Mouse (Mus musculus): ENCODE measurements around the gene 6820408C15Rik.

DNA sequence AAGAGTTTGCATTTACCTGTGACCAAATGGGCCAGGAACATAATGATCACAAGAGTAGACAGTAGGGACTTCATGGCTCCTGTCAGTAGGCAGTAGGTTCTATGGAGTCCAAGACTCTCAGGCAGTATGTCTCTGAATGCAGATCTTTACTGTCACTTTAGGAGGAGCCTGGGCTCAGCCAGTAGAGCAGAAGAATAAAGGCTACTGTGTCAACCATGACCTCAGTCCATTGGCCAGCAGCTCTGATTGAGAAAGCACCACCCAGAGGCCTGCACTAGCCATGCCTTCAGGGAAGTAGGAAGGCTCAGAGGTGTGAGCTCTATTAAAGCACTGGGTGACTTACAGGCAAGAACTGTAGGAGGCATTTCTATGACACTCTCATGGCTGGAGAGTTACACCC, 74.7 kb downstream of the 6820408C15Rik start, which contains the start of gene Defb22:
- no peak for TF ChIP-seq CTCF (conservative IDR thresholded peaks at IDR 0.05; ENCODE audit: low read length)
- TF ChIP-seq POU5F1 (IDR thresholded peaks at IDR 0.05; ENCODE audit: borderline replicate concordance, low read length): no peak
